Mouse (Mus musculus) forebrain, embryonic 15.5 days (tissue): ENCODE results near the gene Mrpl51. TPM values are rescaled to one million over a fixed set of nuclear protein-coding genes. Genes with fewer than 3 reads are reported as not detected.

ENCODE experiments used
- ATAC-seq: fragments of 200-750 bp; cut with Nextera tagmentation; replicated peaks from 2 replicates; pipeline ENCODE4 v1.8.0; 2017; ENCODE audit warnings: mild to moderate bottlenecking, moderate TSS enrichment, moderate library complexity
- H3K27ac ChIP-seq: fragments of 300-500 bp; sonication (generic); replicated peaks from 2 replicates; pipeline ENCODE4 v1.5.1; 2015; ENCODE audit warnings: mild to moderate bottlenecking, inconsistent platforms
- H3K27me3 ChIP-seq: fragments of 300-500 bp; sonication (generic); 2 replicates; pipeline ENCODE4 v1.6.1; 2015; ENCODE audit warnings: inconsistent platforms
- H3K36me3 ChIP-seq: fragments of 300-500 bp; sonication (generic); 2 replicates; pipeline ENCODE4 v1.6.1; 2015; ENCODE audit warnings: mild to moderate bottlenecking, inconsistent platforms
- H3K4me1 ChIP-seq: fragments of 300-500 bp; sonication (generic); 2 replicates; pipeline ENCODE4 v1.6.1; 2015; ENCODE audit warnings: inconsistent platforms
- H3K4me2 ChIP-seq: fragments of 300-500 bp; sonication (generic); replicated peaks from 2 replicates; pipeline ENCODE4 v1.6.1; 2015; ENCODE audit warnings: mild to moderate bottlenecking, inconsistent platforms
- H3K4me3 ChIP-seq: fragments of 300-500 bp; sonication (generic); 2 replicates; pipeline ENCODE4 v1.5.1; 2015; ENCODE audit warnings: mild to moderate bottlenecking, inconsistent platforms
- H3K9ac ChIP-seq: fragments of 300-500 bp; sonication (generic); replicated peaks from 2 replicates; pipeline ENCODE4 v1.6.1; 2015; ENCODE audit warnings: mild to moderate bottlenecking, inconsistent platforms
- H3K9me3 ChIP-seq: fragments of 300-500 bp; sonication (generic); 2 replicates; pipeline ENCODE4 v1.6.1; 2016; ENCODE audit warnings: inconsistent platforms
- WGBS: fragments of 180-500 bp; shearing (Covaris S2); methylation state at CpG from one replicate; pipeline ENCODE4 v1.1.7; 2015; ENCODE audit warnings: mixed read lengths; 5-methylcytosine and 5-hydroxymethylcytosine counted together
- polyA plus RNA-seq: library from polyadenylated mRNA; unstranded; fragments of >200 nt; fragmentation: Nextera tagmentation; extraction: Ambion mirVana; gene quantifications from 2 replicates; pipeline ENCODE4 v1.2.1, GENCODE M21; 2015

Mrpl51 gene
- polyA plus RNA-seq, 1 experiment from 2014 or later: 158 TPM

DNA sequence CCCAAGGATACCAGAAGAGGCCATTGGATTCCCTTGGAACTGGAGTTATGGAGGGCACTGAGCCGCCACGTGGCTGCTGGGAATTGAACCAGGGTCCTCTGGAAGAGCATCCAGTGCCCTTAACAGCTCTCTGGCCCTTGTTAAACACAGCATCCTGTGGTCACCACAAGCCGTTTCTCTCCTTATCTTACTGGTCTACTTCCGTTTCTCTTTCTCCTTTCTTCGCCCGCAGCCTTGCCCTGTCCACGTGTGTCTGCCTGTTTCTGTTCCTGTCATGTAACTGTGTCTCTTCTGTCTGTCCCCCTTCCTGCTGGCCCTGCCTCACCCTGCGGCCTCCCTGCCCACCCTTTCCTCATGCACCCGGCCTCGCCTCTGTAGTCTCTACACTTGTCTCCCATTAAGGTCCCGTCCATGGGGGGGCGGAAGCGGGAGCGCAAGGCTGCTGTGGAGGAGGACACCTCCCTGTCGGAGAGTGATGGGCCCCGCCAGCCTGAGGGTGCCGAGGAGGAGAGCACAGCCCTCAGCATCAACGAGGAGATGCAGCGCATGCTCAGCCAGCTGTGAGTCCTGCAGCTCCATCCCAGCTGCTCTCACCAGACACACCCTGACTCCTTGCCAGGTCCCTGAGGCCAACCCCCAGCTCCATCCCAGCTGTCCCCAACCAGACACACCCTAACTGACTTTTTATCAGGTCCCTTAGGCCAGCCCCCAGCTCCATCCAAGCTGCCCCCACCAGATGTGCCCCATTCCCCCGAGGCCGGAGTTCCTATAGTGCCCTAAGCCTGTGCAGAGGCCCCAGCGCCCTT lies 39.2 kb upstream of the Mrpl51 start:
- peaks cover 23% of the 10 kb centered on the region for H3K36me3 ChIP-seq
- H3K9ac ChIP-seq: no peak overlapping the region
- no peak overlapping the region for H3K4me2 ChIP-seq
- no peaks in the 10 kb centered on the region for H3K9me3 ChIP-seq
- H3K4me1 ChIP-seq: peaks cover 15% of the 10 kb centered on the region
- WGBS: 87% methylated on average over 22 of the region's 22 CpGs
- no peaks in the 10 kb centered on the region for H3K27me3 ChIP-seq
- H3K27ac ChIP-seq: no peak overlapping the region
- no peak overlapping the region for H3K4me3 ChIP-seq
- ATAC-seq: no peak

DNA sequence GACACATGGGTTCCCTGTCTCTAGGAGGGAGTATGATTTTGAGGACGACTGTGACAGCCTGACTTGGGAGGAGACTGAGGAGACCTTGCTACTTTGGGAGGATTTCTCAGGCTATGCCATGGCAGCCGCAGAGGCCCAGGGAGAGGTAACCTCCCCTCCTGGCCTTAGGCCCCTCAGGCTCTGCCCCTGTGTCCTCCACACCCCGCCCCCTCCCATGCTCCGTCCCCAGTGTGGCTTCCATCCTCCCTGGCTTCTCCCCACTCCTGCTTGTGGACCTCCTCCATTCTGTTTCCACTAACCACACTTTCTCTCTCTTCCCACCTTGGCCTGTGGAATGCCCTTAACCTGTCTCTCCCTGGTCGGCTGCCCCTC lies 38.6 kb upstream of the Mrpl51 start:
- Histone ChIP-seq H3K4me3 (no peak overlapping the region), H3K27me3 (no peaks in the 10 kb centered on the region), H3K27ac (no peak overlapping the region), H3K9ac (no peak overlapping the region), H3K36me3 (peaks cover 23% of the 10 kb centered on the region), H3K4me2 (no peak overlapping the region), H3K4me1 (peaks cover 9% of the 10 kb centered on the region), H3K9me3 (no peaks in the 10 kb centered on the region)
- 84% methylated on average over 5 of the region's 5 CpGs for WGBS
- ATAC-seq: no peak

DNA sequence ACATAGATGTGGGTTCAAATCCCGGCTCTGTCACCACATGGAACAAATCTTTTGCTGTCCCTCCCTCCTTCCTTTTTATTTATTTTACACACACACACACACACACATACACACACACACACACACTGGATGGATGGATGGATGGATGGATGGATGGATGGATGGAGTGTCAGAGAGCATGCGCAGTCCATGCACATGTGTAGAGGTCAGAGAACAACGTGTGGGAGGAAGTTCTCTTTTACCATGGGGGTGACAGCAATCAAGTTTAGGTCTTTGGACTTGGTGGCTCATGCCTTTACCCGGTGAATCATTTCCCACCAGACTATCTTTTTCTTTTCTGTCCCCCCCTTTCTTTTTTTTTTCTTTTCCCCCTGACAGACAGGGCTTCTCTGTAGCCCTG lies 37.9 kb upstream of the Mrpl51 start:
- Histone ChIP-seq H3K4me3 (no peak overlapping the region), H3K9ac (no peak overlapping the region), H3K4me2 (no peak overlapping the region), H3K27ac (no peak overlapping the region), H3K4me1 (peaks cover 3% of the 10 kb centered on the region; the same call in 1 of the 2 replicates), H3K36me3 (peaks cover 26% of the 10 kb centered on the region), H3K27me3 (no peaks in the 10 kb centered on the region), H3K9me3 (no peaks in the 10 kb centered on the region)
- no peak for ATAC-seq
- WGBS: 93% methylated on average over 4 of the region's 4 CpGs

DNA sequence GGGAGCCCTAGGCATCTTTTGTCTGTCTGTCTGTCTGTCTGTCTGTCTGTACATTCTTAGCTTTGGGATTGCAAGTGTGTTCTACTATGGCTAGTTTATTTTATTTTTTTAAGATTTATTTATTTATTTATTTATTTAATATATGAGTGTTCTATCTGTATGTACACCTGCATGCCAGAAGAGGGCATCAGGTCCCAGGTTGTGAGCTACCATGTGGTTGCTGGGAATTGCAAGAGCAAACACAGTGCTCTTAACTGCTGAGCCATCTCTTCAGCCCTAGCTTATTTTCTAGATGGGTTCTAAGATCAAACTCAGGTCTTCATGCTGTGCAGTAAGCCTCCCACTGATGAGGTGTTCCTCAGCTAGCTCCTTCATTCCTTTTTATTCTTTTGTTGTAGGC lies 37.1 kb upstream of the Mrpl51 start:
- no peaks in the 10 kb centered on the region for H3K27me3 ChIP-seq
- H3K9ac ChIP-seq: no peak overlapping the region
- H3K4me3 ChIP-seq: no peak overlapping the region
- no peaks in the 10 kb centered on the region for H3K9me3 ChIP-seq
- H3K4me2 ChIP-seq: no peak overlapping the region
- no peak for ATAC-seq
- no peak overlapping the region for H3K27ac ChIP-seq
- H3K4me1 ChIP-seq: no peaks in the 10 kb centered on the region
- peaks cover 35% of the 10 kb centered on the region for H3K36me3 ChIP-seq

DNA sequence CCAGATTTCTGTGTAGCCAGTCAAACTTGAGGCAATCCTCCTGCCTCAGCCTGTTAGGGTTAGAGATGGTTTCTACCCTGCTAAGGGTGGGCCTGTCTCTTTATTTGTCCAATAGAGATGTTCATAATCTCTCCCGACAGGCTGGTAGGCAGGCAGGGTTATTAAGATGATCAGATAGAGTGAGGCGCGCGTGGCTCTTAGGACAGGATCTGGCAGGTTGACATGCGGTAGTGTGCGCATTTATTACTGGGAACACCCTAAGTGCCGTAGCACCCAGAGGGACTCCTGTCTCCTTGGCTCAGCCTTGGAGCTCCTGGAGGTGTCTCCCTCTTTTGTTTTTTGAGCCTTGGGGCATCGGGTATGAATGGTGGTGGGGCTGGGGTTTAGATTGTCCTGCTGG lies 36.3 kb upstream of the Mrpl51 start:
- no peak for ATAC-seq
- Histone ChIP-seq H3K36me3 (peaks cover 39% of the 10 kb centered on the region), H3K27me3 (no peaks in the 10 kb centered on the region), H3K4me2 (no peak overlapping the region), H3K27ac (no peak overlapping the region), H3K4me1 (peaks cover 3% of the 10 kb centered on the region), H3K9ac (no peak overlapping the region), H3K4me3 (no peak overlapping the region), H3K9me3 (no peaks in the 10 kb centered on the region)
- WGBS: 91% methylated on average over 8 of the region's 8 CpGs

DNA sequence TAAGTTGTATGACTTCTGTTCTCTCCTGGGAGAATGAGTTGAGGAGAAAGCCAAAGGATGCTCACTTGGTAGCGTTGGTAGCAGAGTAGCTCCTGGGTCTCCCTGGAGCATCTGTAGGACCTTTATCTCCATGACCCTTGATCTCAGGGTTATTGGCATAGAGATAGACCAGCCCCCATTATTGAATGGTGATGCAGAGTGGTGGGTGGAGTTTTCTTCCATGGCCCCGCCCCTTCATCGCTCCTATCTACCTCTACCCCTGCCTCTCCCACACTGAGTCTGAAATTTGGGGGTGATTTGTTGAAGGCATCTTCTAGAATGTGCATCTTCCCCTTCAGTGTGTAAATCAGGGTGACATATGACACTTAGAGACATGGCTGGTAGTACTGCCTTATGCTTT lies 35.1 kb upstream of the Mrpl51 start:
- H3K36me3 ChIP-seq: peaks cover 51% of the 10 kb centered on the region
- H3K27ac ChIP-seq: no peak overlapping the region
- WGBS: 94% methylated on average over 3 of the region's 3 CpGs
- ATAC-seq: no peak
- H3K9ac ChIP-seq: no peak overlapping the region
- H3K4me2 ChIP-seq: no peak overlapping the region
- H3K4me3 ChIP-seq: no peak overlapping the region
- H3K4me1 ChIP-seq: peaks cover 15% of the 10 kb centered on the region
- H3K9me3 ChIP-seq: no peaks in the 10 kb centered on the region
- H3K27me3 ChIP-seq: no peaks in the 10 kb centered on the region

DNA sequence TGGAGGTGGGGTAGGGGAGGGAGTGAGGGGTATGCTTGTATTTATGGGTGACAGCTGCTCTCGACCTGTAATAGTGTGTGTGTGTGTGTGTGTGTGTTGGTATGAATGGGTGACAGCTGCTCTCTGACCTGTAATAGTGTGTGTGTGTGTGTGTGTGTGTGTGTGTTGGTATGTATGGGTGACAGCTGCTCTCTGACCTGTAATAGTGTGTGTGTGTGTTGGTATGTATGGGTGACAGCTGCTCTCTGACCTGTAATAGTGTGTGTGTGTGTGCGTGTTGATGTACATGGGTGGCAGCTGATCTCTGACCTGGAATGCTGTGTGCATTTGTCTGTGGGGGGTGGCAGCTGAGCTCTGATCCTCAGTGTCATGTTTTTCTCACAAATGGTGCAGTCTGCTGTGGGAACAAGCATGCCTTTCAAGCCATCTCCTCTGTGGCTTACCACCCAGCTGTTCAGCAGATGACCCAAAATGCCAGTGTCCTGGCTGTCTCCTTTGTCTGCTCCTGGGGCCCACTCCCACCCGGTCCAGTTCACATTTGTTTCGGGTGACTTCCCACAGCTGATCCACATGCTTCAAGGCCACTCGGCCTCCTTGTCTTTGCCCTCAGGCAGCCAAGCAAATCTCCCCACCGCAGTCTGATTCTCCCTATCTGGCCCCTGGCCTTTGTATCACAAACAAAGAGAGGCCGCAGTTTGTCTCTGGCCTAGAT lies 34.5 kb upstream of the Mrpl51 start:
- H3K4me3 ChIP-seq: no peak overlapping the region
- H3K27me3 ChIP-seq: no peaks in the 10 kb centered on the region
- H3K9me3 ChIP-seq: no peaks in the 10 kb centered on the region
- H3K27ac ChIP-seq: no peak overlapping the region
- H3K36me3 ChIP-seq: peaks cover 51% of the 10 kb centered on the region
- peaks cover 20% of the 10 kb centered on the region for H3K4me1 ChIP-seq
- ATAC-seq: no peak
- no peak overlapping the region for H3K4me2 ChIP-seq
- no peak overlapping the region for H3K9ac ChIP-seq
- WGBS: 32% methylated on average over 7 of the region's 7 CpGs

DNA sequence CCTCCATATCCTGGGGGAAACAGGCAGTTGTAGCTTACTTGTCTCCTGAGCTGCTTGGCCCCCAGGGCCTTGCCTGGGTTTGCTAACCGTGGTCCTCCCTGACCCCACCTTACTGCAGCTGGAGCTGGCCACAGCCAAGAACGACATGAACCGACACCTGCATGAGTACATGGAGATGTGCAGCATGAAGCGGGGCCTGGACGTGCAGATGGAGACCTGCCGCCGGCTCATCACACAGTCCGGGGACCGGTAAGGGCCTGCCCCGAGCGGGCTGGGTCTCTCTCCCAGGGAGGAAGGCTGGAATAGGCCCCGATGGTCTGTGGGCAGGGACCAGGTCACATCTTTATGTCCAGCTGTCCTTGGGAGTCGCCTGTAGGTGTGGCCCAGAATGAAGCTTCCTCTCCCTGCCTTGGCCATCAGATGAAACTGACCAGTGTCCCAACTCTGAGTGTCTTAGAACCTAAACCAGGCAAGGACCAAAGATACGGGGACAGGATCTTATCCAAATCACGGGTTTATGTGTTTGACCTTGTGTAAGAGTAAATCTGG lies 32.6 kb upstream of the Mrpl51 start:
- no peak for ATAC-seq
- no peak overlapping the region for H3K27ac ChIP-seq
- no peak overlapping the region for H3K4me2 ChIP-seq
- 91% methylated on average over 15 of the region's 15 CpGs for WGBS
- peaks cover 36% of the 10 kb centered on the region for H3K4me1 ChIP-seq
- H3K9me3 ChIP-seq: no peaks in the 10 kb centered on the region
- H3K4me3 ChIP-seq: no peak overlapping the region
- H3K36me3 ChIP-seq: peaks cover 47% of the 10 kb centered on the region
- H3K9ac ChIP-seq: no peak overlapping the region
- H3K27me3 ChIP-seq: no peaks in the 10 kb centered on the region

DNA sequence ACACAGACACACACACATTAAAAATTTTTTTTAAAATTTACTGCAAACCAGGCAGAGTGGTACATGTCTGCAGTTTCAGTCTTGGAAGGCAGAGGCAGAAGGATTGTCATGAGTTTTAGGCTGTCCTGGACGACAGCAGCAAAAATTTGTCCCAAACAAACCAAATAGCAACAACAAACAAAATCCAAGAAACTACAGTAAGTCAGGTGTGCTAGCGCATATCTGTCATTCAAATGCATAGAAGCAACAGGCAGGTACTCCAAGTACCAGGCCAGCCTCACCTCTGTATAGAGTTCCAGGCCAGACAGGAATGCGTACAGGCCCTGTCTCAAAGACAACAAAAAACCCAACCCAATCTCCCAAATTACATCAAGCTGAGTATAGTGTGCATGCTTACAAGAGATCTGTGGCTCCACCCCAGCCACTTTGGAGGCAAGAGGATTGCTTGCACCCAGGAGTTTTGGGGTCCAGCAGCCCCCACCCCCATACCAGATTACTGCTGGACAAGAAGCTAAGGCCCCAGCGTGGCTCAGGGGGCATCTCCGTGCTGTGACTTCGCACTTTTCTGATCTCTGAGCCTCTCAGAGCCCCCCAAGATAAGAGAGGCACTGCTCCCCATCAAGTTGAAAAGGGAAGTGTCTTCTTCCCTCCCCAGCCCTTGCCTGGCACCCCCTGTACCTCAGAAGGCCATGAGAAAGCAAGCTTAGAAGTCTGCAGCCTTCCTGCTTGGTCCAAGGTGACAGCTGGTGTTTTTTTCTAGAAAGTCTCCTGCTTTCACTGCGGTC lies 31.6 kb upstream of the Mrpl51 start:
- H3K36me3 ChIP-seq: peaks cover 45% of the 10 kb centered on the region
- H3K27me3 ChIP-seq: no peaks in the 10 kb centered on the region
- WGBS: 83% methylated on average over 7 of the region's 7 CpGs
- no peak for ATAC-seq
- no peak overlapping the region for H3K9ac ChIP-seq
- H3K9me3 ChIP-seq: no peaks in the 10 kb centered on the region
- H3K4me3 ChIP-seq: no peak overlapping the region
- no peak overlapping the region for H3K4me2 ChIP-seq
- H3K4me1 ChIP-seq: peaks cover 40% of the 10 kb centered on the region
- peak overlapping the region; percentile 40 for H3K27ac ChIP-seq

DNA sequence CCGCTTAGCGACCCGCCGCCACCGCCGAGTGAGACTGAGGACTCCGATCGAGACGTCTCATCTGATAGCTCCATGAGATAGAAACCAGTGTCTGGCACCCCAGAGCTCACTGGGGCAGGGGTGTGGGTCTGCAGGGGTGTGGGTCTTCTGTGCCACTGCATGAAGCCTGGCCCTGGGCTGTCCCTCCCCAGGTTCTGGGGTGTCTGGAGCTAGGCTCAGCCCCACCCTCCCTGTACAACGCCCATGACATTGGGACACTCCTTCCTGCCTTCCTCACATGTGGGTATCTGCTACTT lies 31.1 kb upstream of the Mrpl51 start:
- no peak overlapping the region for H3K4me2 ChIP-seq
- H3K27me3 ChIP-seq: no peaks in the 10 kb centered on the region
- H3K4me1 ChIP-seq: peaks cover 40% of the 10 kb centered on the region
- H3K36me3 ChIP-seq: peaks cover 45% of the 10 kb centered on the region
- ATAC-seq: no peak
- H3K27ac ChIP-seq: peak overlapping the region; percentile 40
- no peak overlapping the region for H3K4me3 ChIP-seq
- no peaks in the 10 kb centered on the region for H3K9me3 ChIP-seq
- no peak overlapping the region for H3K9ac ChIP-seq
- WGBS: 57% methylated on average over 10 of the region's 10 CpGs

DNA sequence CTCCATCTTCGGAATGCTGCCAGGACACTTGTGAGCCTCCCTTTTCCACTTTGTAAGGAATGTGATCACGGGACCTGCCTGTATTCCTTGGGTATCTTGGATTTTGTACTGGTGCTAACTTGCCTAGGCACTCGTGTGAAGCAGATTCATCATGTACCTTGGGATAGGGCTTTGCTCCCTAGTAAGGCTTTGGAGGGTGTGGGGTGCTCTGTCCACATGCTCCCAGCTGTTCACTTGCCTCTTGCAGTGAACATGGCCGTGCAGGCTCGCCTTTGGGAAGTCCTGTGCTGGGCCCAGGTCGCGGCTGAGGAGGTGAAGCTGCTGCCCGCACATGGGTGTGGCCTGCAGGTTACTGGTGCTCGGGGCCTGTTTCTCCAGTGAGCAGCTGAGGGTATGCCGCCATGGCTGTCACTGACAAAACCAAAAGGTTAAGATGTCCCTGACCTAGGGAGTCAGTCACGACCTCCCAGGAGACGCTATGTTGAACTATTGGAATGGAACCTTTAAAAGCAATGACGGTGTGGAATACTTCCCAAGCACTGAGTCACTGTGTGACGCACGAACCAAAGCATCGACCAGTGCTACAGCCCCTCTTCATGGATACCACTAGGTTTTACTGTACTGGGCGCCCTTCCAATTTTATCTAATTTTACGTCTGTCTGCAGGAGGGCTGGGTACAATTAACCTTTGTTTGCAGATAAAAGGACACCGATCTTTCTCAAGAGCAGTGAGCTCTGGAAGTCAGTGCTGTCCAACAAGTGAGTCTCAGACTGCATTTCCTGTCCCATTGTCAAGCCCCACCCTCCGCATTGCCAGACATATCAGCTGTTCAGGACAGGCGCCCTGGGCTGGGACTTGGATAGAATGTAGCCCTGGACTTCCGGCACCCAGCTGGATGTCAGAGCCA lies 30.5 kb upstream of the Mrpl51 start:
- peak overlapping the region; percentile 40 for H3K27ac ChIP-seq
- H3K9me3 ChIP-seq: no peaks in the 10 kb centered on the region
- no peaks in the 10 kb centered on the region for H3K27me3 ChIP-seq
- H3K9ac ChIP-seq: no peak overlapping the region
- H3K4me2 ChIP-seq: no peak overlapping the region
- no peak for ATAC-seq
- peaks cover 42% of the 10 kb centered on the region for H3K4me1 ChIP-seq
- 16% methylated on average over 22 of the region's 22 CpGs for WGBS
- H3K36me3 ChIP-seq: peaks cover 42% of the 10 kb centered on the region
- H3K4me3 ChIP-seq: no peak overlapping the region
